Mouse (Mus musculus) frontal cortex, postnatal 25 days (tissue): Measurements from ENCODE around the gene Fam222a.
A peak's percentile ranks its signal among the peaks of the same experiment; 100 is the strongest.

Source experiments
- DNase-seq, 2 experiments: peaks; one replicate each; pipeline ENCODE4 v3.0.0; 2022; ENCODE audit warnings: low spot score in 2 of 2

Fam222a gene

DNA sequence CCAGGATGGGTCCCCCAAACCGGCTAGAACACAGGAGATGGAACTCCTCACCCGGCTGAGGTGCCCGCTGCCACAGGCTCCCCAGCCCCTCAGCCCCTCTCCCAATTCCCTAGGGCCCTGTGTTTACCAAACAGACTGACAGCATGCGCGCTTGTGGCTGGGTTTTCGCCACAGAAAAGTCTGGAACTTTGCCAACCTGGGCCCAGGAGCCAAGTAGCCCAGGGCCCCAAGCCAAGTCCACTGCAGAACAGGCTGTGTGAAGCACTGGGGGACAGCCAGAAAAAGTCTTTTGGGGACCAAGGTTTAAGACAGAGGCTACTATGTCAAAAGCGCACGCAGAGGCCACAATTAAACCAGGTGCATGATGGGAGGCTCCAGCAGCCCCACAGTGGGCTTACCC, 39.8 kb downstream of the Fam222a start:
- peak; percentile 33 to 64 for DNase-seq

- DNase-seq, result peak; percentile 71 to 77
These were observed 40.7 kb downstream of the Fam222a start for GRCm38 (mm10) chr5:114608516-114608915.

GRCm38 (mm10) chr5:114611256-114611655, 43.4 kb downstream of the Fam222a start:
- DNase-seq, result no peak

- no peak for DNase-seq
These were observed 44.3 kb downstream of the Fam222a start for GRCm38 (mm10) chr5:114611968-114612608.

GRCm38 (mm10) chr5:114614863-114615262, 47.0 kb downstream of the Fam222a start:
- no peak for DNase-seq

DNA sequence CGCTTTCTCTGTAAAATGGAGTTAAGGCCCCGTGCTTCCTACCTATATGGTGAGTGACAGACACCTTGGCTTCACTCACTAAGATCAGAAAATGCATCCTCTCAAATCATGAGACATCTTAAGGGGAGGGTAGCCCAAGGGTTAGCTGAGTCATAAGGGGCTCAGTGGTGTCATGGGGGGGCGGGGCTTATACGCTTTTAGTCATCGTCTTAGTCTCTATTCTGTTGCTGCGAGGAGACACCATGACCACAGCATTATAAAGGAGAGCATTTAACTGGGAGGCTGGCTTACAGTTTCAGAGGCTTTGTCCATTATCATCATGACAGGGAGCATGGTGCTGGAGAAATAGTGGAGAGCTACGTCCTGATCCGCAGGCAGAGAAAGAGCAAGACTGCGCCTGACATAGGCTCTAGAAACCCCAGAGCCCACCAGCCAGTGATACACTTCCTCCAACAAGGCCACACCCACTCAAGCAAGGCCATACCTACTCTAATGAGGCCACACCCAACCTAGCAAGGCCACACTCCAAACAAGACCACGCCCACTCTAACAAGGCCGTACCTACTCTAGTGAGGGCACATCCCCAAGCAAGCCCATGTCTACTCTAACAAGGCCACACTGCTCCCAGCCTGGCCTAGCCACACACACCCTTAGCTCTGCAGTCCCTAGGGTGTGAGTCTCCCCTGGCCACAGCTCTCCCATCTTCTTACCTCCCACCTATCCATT, 48.7 kb downstream of the Fam222a start:
- DNase-seq, result no peak

DNA sequence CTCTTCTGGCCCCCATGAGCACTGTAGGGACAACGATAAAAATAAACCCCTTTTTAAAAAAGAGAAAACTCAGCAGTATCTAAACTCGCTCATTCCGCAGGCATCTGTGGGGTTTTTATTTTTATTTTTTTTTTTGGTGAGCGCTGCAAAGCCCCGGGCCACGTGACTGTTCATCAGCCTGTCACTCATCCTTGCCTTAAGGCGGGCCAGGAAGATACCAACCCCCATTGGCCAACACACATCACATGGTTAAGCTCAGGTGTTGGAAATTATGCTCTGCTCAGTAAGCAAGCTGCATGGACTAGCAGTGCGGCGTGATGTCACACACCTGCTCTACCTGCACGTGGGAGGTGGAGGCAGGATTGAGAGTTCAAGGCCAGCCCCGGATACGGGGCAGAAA, 50.0 kb downstream of the Fam222a start:
- no peak for DNase-seq

DNA sequence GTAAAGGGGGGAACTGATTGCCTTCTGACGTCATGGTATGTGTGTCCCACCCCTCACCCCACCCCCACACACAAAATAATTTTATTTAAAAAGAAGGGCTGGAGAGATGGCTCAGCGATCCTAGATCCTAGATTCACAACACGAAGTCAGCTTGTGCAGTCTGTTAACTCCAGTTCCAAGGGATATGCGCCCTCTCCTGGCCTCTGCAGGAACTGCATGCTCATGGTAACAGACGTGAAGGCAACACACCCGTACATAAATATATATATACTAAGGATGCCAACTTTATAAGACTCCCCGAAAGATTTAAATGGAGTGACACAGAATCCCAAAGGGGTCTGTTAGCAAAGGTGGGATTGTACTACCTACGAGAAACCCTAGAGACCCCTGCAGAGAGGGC, 51.0 kb downstream of the Fam222a start:
- peak; percentile 53 to 54 for DNase-seq

DNA sequence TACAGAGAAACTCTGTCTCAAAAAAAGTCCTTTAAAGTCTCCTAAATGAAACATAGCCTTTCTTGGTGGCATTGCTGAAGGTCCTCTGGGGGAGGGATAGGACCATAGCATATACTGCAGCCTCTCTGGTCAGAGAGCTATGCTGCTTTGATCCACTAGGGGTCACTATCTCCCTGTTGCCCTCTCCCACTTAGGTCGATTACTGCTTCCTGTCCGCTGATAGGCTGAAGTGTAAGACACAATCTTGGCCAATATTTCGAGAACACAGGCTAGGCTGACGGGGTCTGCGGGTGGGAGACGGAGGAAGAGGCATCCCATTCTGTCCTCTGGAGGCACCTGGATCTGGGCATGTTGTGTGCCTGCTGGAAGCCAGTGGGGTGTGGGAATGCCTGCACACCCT, 52.5 kb downstream of the Fam222a start:
- no peak for DNase-seq

DNA sequence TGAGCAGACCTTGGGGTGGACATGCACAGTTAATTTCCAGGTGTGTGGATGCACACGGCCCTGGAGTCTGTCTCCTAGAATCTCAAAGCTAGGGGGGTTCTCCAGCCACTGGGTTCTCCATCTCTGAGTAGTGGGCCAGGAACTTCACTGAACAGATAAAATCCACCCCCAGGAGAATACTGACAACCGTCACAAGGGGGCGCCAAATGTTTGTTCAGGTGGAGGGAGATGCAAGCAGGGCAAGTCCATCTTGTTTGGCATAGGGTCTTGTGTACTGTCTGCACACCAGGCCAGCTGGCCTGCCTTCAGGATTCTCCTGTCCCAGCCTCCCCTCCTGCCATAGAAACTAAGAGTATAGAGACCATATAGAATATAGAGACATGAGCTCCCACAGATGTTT, 57.8 kb downstream of the Fam222a start:
- DNase-seq, result peak in 1 of 2 experiments; percentile 46

GRCm38 (mm10) chr5:114631336-114631735, 63.5 kb downstream of the Fam222a start:
- no peak for DNase-seq

DNA sequence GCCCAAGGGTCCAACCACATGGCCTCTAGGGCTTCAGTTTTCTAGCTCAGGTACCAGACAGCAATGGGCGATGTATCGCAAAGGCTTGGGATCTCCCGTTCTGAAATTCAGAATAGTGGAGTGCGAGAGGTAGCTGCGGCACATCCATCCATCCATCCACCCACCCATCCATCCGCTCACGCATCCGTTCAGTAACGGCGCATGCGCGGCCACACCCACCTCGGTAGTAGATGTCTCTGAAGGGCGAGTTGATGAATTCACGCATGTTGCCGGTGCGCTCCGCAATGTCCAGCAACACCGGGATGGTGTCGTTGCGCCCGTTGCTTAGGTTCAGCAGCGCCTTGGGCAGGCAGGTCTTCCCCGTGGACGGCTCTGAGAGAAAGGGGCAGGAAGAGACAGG, 68.3 kb downstream of the Fam222a start:
- DNase-seq, result no peak

- peak; percentile 79 to 84 for DNase-seq
These were observed 71.2 kb downstream of the Fam222a start for GRCm38 (mm10) chr5:114638769-114639644.

- no peak for DNase-seq
These were observed 71.8 kb downstream of the Fam222a start for GRCm38 (mm10) chr5:114639645-114639957.

- no peak for DNase-seq
These were observed 73.0 kb downstream of the Fam222a start for GRCm38 (mm10) chr5:114640809-114641208.

DNA sequence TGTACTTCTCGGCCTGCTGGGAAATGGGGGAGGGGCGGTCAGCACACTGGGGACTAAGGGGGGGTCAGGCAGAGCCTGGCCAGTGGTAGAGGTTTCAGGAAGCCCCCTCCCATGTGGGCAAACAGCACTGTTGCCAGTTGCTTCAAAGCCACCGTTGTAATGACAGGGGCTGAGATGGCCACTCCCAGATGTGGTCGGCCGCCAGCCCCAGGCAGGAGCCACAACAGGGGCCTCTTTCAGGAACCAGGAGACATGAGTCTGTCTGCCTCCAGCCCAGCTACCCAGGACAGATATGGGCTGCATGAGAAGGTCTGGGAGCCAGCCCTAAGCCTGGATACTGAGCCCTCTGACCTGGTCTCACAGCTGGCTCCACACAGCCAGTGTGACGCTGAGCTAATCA, 77.1 kb downstream of the Fam222a start:
- no peak for DNase-seq

DNA sequence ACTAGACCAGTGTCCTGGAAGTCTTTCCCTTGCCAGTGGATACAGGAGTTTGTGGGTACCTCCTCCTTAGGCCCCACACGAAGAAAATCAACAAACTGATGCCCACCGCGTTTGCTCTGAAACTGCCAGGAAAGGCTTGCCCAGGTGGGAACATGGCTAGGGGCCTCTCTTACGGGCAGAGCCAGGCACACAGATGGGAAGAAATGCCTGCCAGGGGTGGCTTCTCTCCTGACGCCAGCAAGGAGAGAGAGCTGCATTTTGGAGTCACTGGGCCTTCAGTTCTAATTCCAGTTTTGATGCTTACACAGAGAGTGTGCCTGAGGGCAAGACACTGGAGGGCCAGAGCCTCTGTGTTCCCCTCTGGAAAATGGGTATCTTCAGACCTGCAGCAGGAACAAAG, 78.1 kb downstream of the Fam222a start:
- DNase-seq, result no peak

DNA sequence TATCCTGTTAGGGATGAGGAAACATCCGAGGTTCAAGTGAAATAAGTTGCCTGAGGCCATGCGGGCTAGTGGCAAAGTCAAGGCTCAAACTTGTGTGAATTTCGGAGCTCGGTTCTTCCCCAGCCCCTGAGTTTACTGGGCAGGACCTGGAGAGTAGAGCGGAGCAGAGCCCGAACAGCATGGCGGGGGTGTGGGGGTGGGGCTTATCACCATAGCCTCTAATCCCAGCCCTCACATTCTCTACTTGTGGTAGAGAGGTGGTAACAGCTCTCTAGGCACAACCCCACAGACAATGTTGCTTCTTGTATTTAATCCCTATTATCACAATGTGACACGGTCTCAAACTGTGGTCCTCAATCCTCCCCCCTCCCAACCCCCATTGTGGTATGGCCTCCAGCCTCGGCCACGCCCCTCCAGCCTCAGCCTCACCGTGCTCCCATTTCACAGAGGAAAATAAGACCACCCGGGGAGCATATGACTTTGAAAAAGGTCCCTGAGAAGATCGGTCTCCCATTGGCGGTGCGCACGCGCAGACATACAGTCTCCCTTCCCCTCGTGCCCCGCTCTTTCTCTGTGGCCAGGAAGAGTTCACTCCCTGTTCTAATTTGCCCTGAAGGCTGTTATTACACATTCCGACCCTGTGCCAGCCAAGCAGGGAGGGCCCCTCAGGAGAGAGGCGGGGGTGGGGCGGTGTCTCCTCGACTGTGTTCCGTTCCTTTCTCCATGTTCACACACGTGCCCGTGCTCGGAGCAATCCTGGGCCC, 79.6 kb downstream of the Fam222a start:
- DNase-seq, result no peak

DNA sequence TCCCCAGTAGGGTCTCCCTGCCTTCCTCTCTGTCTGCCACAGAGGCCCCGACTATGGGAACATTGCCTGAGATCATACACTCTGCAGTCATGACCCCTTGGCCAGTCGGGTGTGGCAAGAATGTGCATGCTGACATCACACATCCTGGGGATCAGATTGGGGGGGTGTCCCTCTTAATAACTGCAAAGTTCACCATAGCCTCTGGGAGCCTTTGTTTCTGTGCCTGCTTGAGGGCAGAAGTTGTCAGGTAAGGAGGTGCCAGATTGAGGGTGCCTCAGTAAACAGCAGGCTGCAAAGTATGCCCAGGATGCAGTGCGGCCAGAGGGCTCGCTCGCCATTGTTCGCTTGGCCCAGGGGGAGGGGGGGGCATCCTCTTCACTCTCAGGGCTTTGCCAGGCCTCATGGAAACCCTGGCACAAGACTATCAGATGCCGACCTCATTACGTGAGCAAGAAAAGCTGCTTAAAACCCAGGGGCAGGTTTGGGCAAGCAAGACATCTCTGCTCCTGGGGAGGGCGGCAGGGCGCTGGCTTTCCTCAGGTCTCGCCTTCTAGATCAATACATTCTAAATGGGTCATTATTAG, 81.0 kb downstream of the Fam222a start:
- DNase-seq, result no peak

DNA sequence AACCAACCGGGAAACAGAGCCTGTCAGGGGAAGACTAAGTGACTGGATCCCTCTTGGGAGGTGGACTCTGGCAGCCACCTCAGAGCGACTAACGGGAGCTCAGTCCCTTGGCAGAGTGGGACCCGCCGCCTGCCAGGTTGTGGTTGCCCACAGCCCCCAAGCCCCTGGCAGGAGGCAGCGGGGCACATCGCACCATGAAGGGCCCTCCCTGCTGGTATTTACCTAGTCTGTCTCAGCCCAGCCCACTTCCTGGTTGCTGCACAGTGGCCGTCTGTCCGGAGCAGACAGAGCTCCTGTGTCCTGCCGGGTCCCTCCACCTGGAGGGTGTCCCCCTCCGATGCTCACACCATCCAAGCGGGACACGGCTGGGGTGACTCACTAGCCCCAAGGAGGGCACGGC, 83.2 kb downstream of the Fam222a start:
- no peak for DNase-seq

DNA sequence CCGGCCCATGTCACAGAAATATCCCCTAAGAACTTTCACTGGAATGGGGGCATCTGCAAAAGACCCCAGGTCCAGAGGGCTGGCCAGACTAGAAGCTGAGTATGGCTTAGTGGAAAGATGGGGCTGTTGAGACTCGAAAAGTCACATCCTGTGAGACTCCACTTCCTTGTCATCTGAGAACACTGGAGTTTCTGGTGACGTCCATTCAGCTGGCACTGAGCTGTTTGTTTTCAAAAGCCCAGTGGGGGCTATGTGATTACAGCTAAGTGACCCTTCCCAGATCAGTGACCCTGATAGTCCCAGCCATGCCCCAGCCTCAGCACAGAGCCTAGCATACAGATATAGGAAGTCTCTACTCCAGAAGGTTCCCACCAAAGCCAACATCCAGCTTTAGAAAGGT, 83.6 kb downstream of the Fam222a start:
- no peak for DNase-seq
